Comparison of ENCODE assay signal across 15 mouse cellular contexts in genomic region chr4:156101481-156101903, GRCm38 (mm10). TPM values are rescaled to one million over a fixed set of nuclear protein-coding genes. Genes with fewer than 3 reads are reported as not detected.
DNase-seq lines count a peak whose midpoint lies in the region; ATAC-seq and TF ChIP-seq lines count a peak whose summit lies in the region.
"Had no signal": no experiment of that assay in that cellular context is flagged by ENCODE, and none has a peak within 500 bp of the region (broad histone marks: within the 10 kb centered on the region; RNA-seq: fewer than 3 reads in every experiment).

No protein-coding gene starts in this region.

- no peaks in the 10 kb centered on the region for H3K36me3 ChIP-seq in thymus, adult 2 months (ENCODE audit: control insufficient read depth, insufficient read depth, low read length)
- no peaks in the 10 kb centered on the region for H3K36me3 ChIP-seq in stomach, embryonic 16.5 days (ENCODE audit: control insufficient read depth, insufficient read depth, low read length)
- H3K36me3 ChIP-seq: limb, embryonic 15.5 days; midbrain, embryonic 10.5 days; neural tube, embryonic 15.5 days had no signal

- H3K27me3 ChIP-seq in thymus, adult 2 months (ENCODE audit: control insufficient read depth, insufficient read depth, low read length), result no peaks in the 10 kb centered on the region
- no peaks in the 10 kb centered on the region for H3K27me3 ChIP-seq in stomach, embryonic 16.5 days (ENCODE audit: control insufficient read depth, insufficient read depth, low read length)
- H3K27me3 ChIP-seq: limb, embryonic 15.5 days; neural tube, embryonic 15.5 days had no signal

- no peak for TF ChIP-seq CTCF in thymus, adult 2 months (IDR thresholded peaks at IDR 0.05; ENCODE audit: borderline replicate concordance, control insufficient read depth, extremely low read depth, insufficient read depth, low read length, poor library complexity)

- no peak overlapping the region for H3K4me2 ChIP-seq in stomach, embryonic 16.5 days (ENCODE audit: low read depth, low read length)
- H3K4me2 ChIP-seq: limb, embryonic 15.5 days; neural tube, embryonic 15.5 days had no signal

- ATAC-seq in stomach, embryonic 16.5 days (ENCODE audit: insufficient read depth, low FRiP score), result no peak

- no peak overlapping the region for H3K27ac ChIP-seq in thymus, adult 2 months (ENCODE audit: control insufficient read depth, insufficient read depth, low read length)
- H3K27ac ChIP-seq in stomach, embryonic 16.5 days (ENCODE audit: low read length), result peak overlapping the region; percentile 54; the same call in 1 of the 2 replicates
- H3K27ac ChIP-seq: limb, embryonic 15.5 days; midbrain, embryonic 10.5 days; neural tube, embryonic 15.5 days had no signal

- H3K9me3 ChIP-seq in stomach, embryonic 16.5 days (replicated peaks; ENCODE audit: control insufficient read depth, low read length), result no peaks in the 10 kb centered on the region
- H3K9me3 ChIP-seq: limb, embryonic 15.5 days; midbrain, embryonic 10.5 days; neural tube, embryonic 15.5 days had no signal

- H3K4me1 ChIP-seq in thymus, adult 2 months (replicated peaks; ENCODE audit: control insufficient read depth, insufficient read depth, low read length), result no peaks in the 10 kb centered on the region
- H3K4me1 ChIP-seq in stomach, embryonic 16.5 days (ENCODE audit: control insufficient read depth, insufficient read depth, low read length), result no peaks in the 10 kb centered on the region
- H3K4me1 ChIP-seq: limb, embryonic 15.5 days; midbrain, embryonic 10.5 days; neural tube, embryonic 15.5 days had no signal

- no peak overlapping the region for H3K4me3 ChIP-seq in thymus, adult 2 months (ENCODE audit: control insufficient read depth, insufficient read depth, low read length)
- no peak overlapping the region for H3K4me3 ChIP-seq in stomach, embryonic 16.5 days (replicated peaks; ENCODE audit: low read length)
- H3K4me3 ChIP-seq: limb, embryonic 15.5 days; midbrain, embryonic 10.5 days; neural tube, embryonic 15.5 days had no signal

- DNase-seq in kidney, adult 9 months, result peak; percentile 59
- no peak for DNase-seq in kidney, postnatal 4 days
- DNase-seq in thymus, postnatal 0 days (ENCODE audit: low spot score), result peak; percentile 16
- no peak for DNase-seq in thymus, adult 2 months
- peak; percentile 18 for DNase-seq in brain, adult 2 months (ENCODE audit: low read depth, low spot score)
- DNase-seq in cerebellum, postnatal 36 days, result no peak
- DNase-seq in urinary bladder, adult 2 months (ENCODE audit: low spot score), result no peak
- DNase-seq: gastrocnemius, postnatal 36 days; heart, postnatal 36 days; right cerebral cortex, postnatal 14 days; thymus, postnatal 36 days had no signal

- no peak for TF ChIP-seq POLR2A in thymus, adult 2 months (IDR thresholded peaks at IDR 0.05; ENCODE audit: control insufficient read depth, extremely low read depth, insufficient read depth, low read length, poor library complexity)

- 45% methylated on average over 3 of the region's 3 CpGs for WGBS in thymus, adult 2 months
- 40% methylated on average over 3 of the region's 3 CpGs for WGBS in stomach, embryonic 16.5 days

- no peak overlapping the region for H3K9ac ChIP-seq in stomach, embryonic 16.5 days (ENCODE audit: low read length)
- H3K9ac ChIP-seq: limb, embryonic 15.5 days; neural tube, embryonic 15.5 days had no signal

RNA-seq across cellular contexts. Expression of gene 9430015G10Rik, which starts 8.3 kb away (rescaled TPM):
- 16.3 and 17.5 TPM in 2 replicates for polyA plus RNA-seq in thymus, postnatal 0 days (2015; fragmentation: Nextera tagmentation; extraction: Ambion mirVana)
- polyA plus RNA-seq in thymus, adult 2 months (2012; rRNA removed), result 89.1 and 93.3 TPM in 2 replicates
- polyA plus RNA-seq in stomach, embryonic 16.5 days (2015; fragmentation: Nextera tagmentation; extraction: Ambion mirVana), result 26.8 and 32.3 TPM in 2 replicates
- polyA plus RNA-seq in urinary bladder, adult 2 months (2012; rRNA removed), result 19.0 and 22.4 TPM in 2 replicates

RNA-seq across cellular contexts. Expression of gene Rnf223, which starts 28.8 kb away (rescaled TPM):
- 0.09 and 0.23 TPM in 2 replicates for polyA plus RNA-seq in thymus, postnatal 0 days (2015; fragmentation: Nextera tagmentation; extraction: Ambion mirVana)
- polyA plus RNA-seq in thymus, adult 2 months (2012; rRNA removed), result 2.9 and 3.5 TPM in 2 replicates
- polyA plus RNA-seq in stomach, embryonic 16.5 days (2015; fragmentation: Nextera tagmentation; extraction: Ambion mirVana), result 1.1 and 1.9 TPM in 2 replicates
- 2.7 and 3.5 TPM in 2 replicates for polyA plus RNA-seq in urinary bladder, adult 2 months (2012; rRNA removed)

RNA-seq across cellular contexts. Expression of gene Ttll10, which starts 42.3 kb away (rescaled TPM):
- 0.27 and 0.35 TPM in 2 replicates for polyA plus RNA-seq in thymus, postnatal 0 days (2015; fragmentation: Nextera tagmentation; extraction: Ambion mirVana)
- polyA plus RNA-seq in thymus, adult 2 months (2012; rRNA removed), result 2.4 and 3.5 TPM in 2 replicates
- 4.6 and 5.0 TPM in 2 replicates for polyA plus RNA-seq in stomach, embryonic 16.5 days (2015; fragmentation: Nextera tagmentation; extraction: Ambion mirVana)
- 16.3 and 18.2 TPM in 2 replicates for polyA plus RNA-seq in urinary bladder, adult 2 months (2012; rRNA removed)
- polyA plus RNA-seq: neural tube, embryonic 15.5 days had no signal

Comparison
In these comparisons a context has a peak if more than half of its experiments do, and no peak if none do; other contexts are left out.
1. DNase-seq: peak in kidney, adult 9 months (single experiment), thymus, postnatal 0 days (single experiment) and brain, adult 2 months (single experiment); none in kidney, postnatal 4 days (0 of 2), thymus, adult 2 months (single experiment), cerebellum, postnatal 36 days (0 of 2) and urinary bladder, adult 2 months (single experiment).